Mouse (Mus musculus) layer of hippocampus, adult 2 months (tissue): ENCODE data around the gene Fam196b. TPM values are rescaled to one million over a fixed set of nuclear protein-coding genes. Genes with fewer than 3 reads are reported as not detected.

Source experiments
- DNase-seq, 2 experiments: peaks; one replicate each; pipeline ENCODE4 v3.0.0; 2022; ENCODE audit warnings: low spot score in 2 of 2
- H3K27ac ChIP-seq: fragments of 200-600 bp; 2 replicates; pipeline ENCODE4 v1.8.1; 2022
- H3K4me3 ChIP-seq: fragments of 200-600 bp; 2 replicates; pipeline ENCODE4 v1.8.1; 2022; ENCODE audit warnings: mild to moderate bottlenecking
- CTCF ChIP-seq: fragments of 200-600 bp; conservative IDR thresholded peaks from 2 replicates; pipeline ENCODE4 v1.8.1; 2022; ENCODE audit warnings: antibody characterized with exemption, mild to moderate bottlenecking, moderate library complexity
- total RNA-seq, 2 experiments: library from RNA; stranded (reverse); gene quantifications; 2 replicates each; pipeline ENCODE4 v1.2.3; 2021

Gene Fam196b
- total RNA-seq, 2 experiments from 2014 or later, result 0.47 to 0.74 TPM

GRCm38 (mm10) chr11:34397661-34398060 lies 83.0 kb downstream of the Fam196b start:
- no peak for TF ChIP-seq CTCF
- no peak for DNase-seq
- no peak overlapping the region for H3K27ac ChIP-seq
- no peak overlapping the region for H3K4me3 ChIP-seq

GRCm38 (mm10) chr11:34398555-34398954 lies 83.9 kb downstream of the Fam196b start:
- no peak for DNase-seq
- TF ChIP-seq CTCF, result no peak
- no peak overlapping the region for H3K27ac ChIP-seq
- H3K4me3 ChIP-seq, result no peak overlapping the region

- Histone ChIP-seq H3K4me3 (no peak overlapping the region), H3K27ac (no peak overlapping the region)
- TF ChIP-seq CTCF, result no peak
- no peak for DNase-seq
These were observed 86.7 kb downstream of the Fam196b start for GRCm38 (mm10) chr11:34401343-34401742.

GRCm38 (mm10) chr11:34405311-34405710 lies 90.7 kb downstream of the Fam196b start:
- TF ChIP-seq CTCF, result no peak

GRCm38 (mm10) chr11:34406309-34406708 lies 91.7 kb downstream of the Fam196b start:
- no peak for TF ChIP-seq CTCF
- Histone ChIP-seq H3K27ac (no peak overlapping the region), H3K4me3 (no peak overlapping the region)
- no peak for DNase-seq

More at GRCm38 (mm10) chr11:34405311-34405710, 90.7 kb downstream of the Fam196b start:
- Histone ChIP-seq H3K27ac (no peak overlapping the region), H3K4me3 (no peak overlapping the region)
- DNase-seq, result no peak

DNA sequence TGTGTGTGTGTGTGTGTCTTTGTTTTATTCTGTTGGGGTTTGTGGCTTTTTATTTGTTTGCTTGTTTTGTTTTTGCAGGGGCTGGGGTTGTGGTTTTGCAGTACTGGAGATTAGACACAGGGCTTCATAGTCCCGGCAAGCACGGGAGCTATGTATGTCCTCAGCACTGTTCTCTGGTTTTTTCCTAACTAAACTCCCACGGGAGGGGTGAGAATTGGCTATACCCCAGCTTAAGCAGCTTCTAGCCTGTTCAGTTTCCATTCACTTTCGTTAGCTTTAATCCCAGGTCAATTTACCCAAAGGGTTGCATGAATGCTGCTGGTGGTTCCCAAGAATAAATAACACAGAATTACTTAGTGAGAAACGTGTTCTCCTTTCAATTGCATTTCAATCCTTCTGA lies 92.2 kb downstream of the Fam196b start:
- no peak overlapping the region for H3K4me3 ChIP-seq
- no peak overlapping the region for H3K27ac ChIP-seq
- no peak for TF ChIP-seq CTCF
- DNase-seq, result no peak

DNA sequence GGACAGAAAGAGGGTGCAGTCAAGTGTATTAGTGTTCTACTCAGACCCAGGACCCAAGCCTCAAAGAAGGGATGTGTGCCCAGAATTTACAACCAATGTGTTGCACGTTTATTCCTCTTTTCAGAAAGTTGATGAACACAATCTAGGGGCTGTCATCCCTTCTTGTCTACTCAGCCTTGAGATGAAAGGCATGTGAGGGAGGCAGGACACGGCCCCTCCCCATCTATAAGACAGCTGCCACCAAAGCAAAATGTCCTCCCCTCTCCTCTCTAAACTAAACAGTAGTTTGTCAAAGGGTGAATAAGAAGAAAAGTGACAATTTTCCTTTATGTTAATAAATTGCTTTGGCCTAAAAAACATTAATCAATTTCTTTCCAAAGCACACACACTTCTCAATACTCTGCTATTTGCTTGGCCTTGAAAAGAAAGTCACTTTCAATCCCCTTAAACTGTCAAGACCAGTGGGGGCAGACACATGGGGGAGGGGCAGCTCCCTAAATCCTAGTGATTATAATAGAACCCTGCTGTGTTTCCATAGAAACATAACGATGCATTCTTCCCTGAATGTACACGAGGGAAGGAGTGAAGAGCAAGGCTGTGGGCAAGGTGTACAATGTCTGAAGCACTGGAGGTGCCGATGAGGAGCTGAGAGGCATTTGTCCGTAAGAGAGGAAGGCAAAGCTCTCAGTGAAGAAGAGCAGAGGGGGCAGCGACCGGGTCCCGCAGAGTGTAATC lies 101.4 kb downstream of the Fam196b start:
- Histone ChIP-seq H3K27ac (no peak overlapping the region), H3K4me3 (no peak overlapping the region)
- no peak for TF ChIP-seq CTCF
- DNase-seq, result no peak

- Histone ChIP-seq H3K27ac (no peak overlapping the region), H3K4me3 (no peak overlapping the region)
- no peak for DNase-seq
- TF ChIP-seq CTCF, result no peak
These were observed 102.0 kb downstream of the Fam196b start for GRCm38 (mm10) chr11:34416619-34416979.

DNA sequence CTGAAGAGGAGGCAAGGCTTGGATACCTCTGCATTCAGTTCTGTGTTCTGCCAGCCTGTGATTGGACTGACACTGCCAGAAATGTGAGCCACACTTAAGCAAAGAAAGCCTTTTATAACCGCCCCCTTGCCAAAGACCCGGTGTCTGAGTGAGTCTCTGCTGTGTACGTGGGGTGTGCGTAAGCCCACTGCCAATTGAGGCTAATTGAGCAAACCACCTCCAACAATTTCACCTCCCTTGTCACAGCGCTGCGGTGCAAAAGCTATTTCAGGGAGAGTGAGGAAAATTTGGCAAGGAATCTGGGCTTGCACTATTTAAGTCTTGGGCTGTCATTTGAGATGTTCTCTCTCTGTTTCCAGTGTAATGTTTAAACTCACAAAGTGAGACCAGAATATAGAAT lies 106.4 kb downstream of the Fam196b start:
- no peak for TF ChIP-seq CTCF
- Histone ChIP-seq H3K27ac (no peak overlapping the region), H3K4me3 (no peak overlapping the region)
- DNase-seq, result no peak

DNA sequence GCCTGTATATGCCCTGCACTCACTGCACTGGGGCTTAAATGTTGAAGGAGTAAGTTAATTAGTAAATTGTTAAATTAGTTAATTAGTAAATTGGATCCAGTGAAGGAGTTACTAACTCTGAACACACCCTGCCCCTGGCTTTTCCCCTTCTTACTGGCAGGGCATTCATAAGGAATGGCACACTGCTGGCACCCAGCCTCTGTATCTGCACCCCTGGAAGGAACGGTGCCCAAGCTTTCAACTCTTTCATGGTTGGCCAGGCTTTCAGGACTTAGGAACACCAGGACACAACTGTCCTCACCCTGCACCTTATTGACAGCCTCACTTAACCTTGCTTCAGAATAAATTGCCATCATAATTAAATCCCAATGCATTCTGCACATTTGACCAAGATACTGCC lies 109.9 kb downstream of the Fam196b start:
- TF ChIP-seq CTCF, result no peak
- Histone ChIP-seq H3K4me3 (no peak overlapping the region), H3K27ac (no peak overlapping the region)
- no peak for DNase-seq

GRCm38 (mm10) chr11:34427212-34427611 lies 112.6 kb downstream of the Fam196b start:
- Histone ChIP-seq H3K27ac (no peak overlapping the region), H3K4me3 (no peak overlapping the region)
- no peak for DNase-seq
- no peak for TF ChIP-seq CTCF

- no peak for TF ChIP-seq CTCF
- Histone ChIP-seq H3K27ac (no peak overlapping the region), H3K4me3 (no peak overlapping the region)
- DNase-seq, result no peak
These were observed 116.3 kb downstream of the Fam196b start for GRCm38 (mm10) chr11:34430940-34431339.

- Histone ChIP-seq H3K4me3 (no peak overlapping the region), H3K27ac (no peak overlapping the region)
- no peak for TF ChIP-seq CTCF
- DNase-seq, result no peak
These were observed 116.7 kb downstream of the Fam196b start for GRCm38 (mm10) chr11:34431371-34431770.

GRCm38 (mm10) chr11:34431978-34432377 lies 117.4 kb downstream of the Fam196b start:
- no peak overlapping the region for H3K27ac ChIP-seq
- DNase-seq, result no peak

More at GRCm38 (mm10) chr11:34431978-34432377, 117.4 kb downstream of the Fam196b start:
- no peak for TF ChIP-seq CTCF
- no peak overlapping the region for H3K4me3 ChIP-seq
